Mouse (Mus musculus): Measurements from ENCODE around the gene Glmn. TPM values are rescaled to one million over a fixed set of nuclear protein-coding genes. Genes with fewer than 3 reads are reported as not detected.
A peak's percentile ranks its signal among the peaks of the same experiment; 100 is the strongest.

Gene Glmn
- polyA plus RNA-seq (2012; ENCODE audit: insufficient read depth, low replicate concordance) = 0.46 TPM in 1 of 2 replicates, not detected in the other

- peaks cover 42% of the 10 kb centered on the region for H3K36me3 ChIP-seq (replicated peaks; ENCODE audit: low read length)
- peak within 1 kb of the TSS; percentile 92 for H3K4me3 ChIP-seq (replicated peaks)
- no peaks in the 10 kb centered on the region for H3K27me3 ChIP-seq (replicated peaks)
- H3K4me1 ChIP-seq = peaks cover 25% of the 10 kb centered on the region
- TF ChIP-seq FLI1 (IDR thresholded peaks at IDR 0.05; ENCODE audit: low read length) (no peak), GATA1 (IDR thresholded peaks at IDR 0.05; ENCODE audit: borderline replicate concordance, low read length) (no peak)
- no peaks in the 10 kb centered on the region for H3K9me3 ChIP-seq
Observed at GRCm38 (mm10) chr5:107597301-107598077, at the start of gene Glmn, which contains the start of gene Rpap2. Glmn (minus strand) TSS chr5:107597888. Rpap2 (plus strand) TSS chr5:107597373.

- no peaks in the 10 kb centered on the region for H3K9me3 ChIP-seq
- no peak for TF ChIP-seq FLI1 (IDR thresholded peaks at IDR 0.05; ENCODE audit: low read length)
- TF ChIP-seq GATA1 (IDR thresholded peaks at IDR 0.05; ENCODE audit: borderline replicate concordance, low read length) = no peak
- peaks cover 57% of the 10 kb centered on the region for H3K36me3 ChIP-seq (replicated peaks; ENCODE audit: low read length)
- H3K27me3 ChIP-seq (replicated peaks) = no peaks in the 10 kb centered on the region
- no peak overlapping the region for H3K4me3 ChIP-seq (replicated peaks)
- peaks cover 24% of the 10 kb centered on the region for H3K4me1 ChIP-seq
Observed at GRCm38 (mm10) chr5:107645935-107646334, 48.2 kb upstream of the Glmn start.

- Histone ChIP-seq H3K27me3 (replicated peaks) (no peaks in the 10 kb centered on the region), H3K4me1 (peaks cover 10% of the 10 kb centered on the region), H3K4me3 (replicated peaks) (no peak overlapping the region), H3K9me3 (no peaks in the 10 kb centered on the region), H3K36me3 (replicated peaks; ENCODE audit: low read length) (peaks cover 63% of the 10 kb centered on the region)
- TF ChIP-seq GATA1 (IDR thresholded peaks at IDR 0.05; ENCODE audit: borderline replicate concordance, low read length) (no peak), FLI1 (IDR thresholded peaks at IDR 0.05; ENCODE audit: low read length) (no peak)
Observed at GRCm38 (mm10) chr5:107644595-107644994, 46.9 kb upstream of the Glmn start.

- peaks cover 3% of the 10 kb centered on the region; the same call in 1 of the 2 replicates for H3K4me1 ChIP-seq
- peaks cover 80% of the 10 kb centered on the region for H3K36me3 ChIP-seq (replicated peaks; ENCODE audit: low read length)
- no peaks in the 10 kb centered on the region for H3K9me3 ChIP-seq
- TF ChIP-seq FLI1 (IDR thresholded peaks at IDR 0.05; ENCODE audit: low read length) (no peak), GATA1 (IDR thresholded peaks at IDR 0.05; ENCODE audit: borderline replicate concordance, low read length) (no peak)
- H3K4me3 ChIP-seq (replicated peaks) = no peak overlapping the region
- no peaks in the 10 kb centered on the region for H3K27me3 ChIP-seq (replicated peaks)
Observed at GRCm38 (mm10) chr5:107638366-107638765, 40.7 kb upstream of the Glmn start.

GRCm38 (mm10) chr5:107637106-107637505 is 39.4 kb upstream of the Glmn start:
- TF ChIP-seq FLI1 (IDR thresholded peaks at IDR 0.05; ENCODE audit: low read length) (no peak), GATA1 (IDR thresholded peaks at IDR 0.05; ENCODE audit: borderline replicate concordance, low read length) (no peak)
- Histone ChIP-seq H3K9me3 (no peaks in the 10 kb centered on the region), H3K36me3 (replicated peaks; ENCODE audit: low read length) (peaks cover 73% of the 10 kb centered on the region), H3K4me3 (replicated peaks) (no peak overlapping the region), H3K4me1 (peaks cover 3% of the 10 kb centered on the region; the same call in 1 of the 2 replicates), H3K27me3 (replicated peaks) (no peaks in the 10 kb centered on the region)

GRCm38 (mm10) chr5:107633651-107634050 is 36.0 kb upstream of the Glmn start:
- no peak overlapping the region for H3K4me3 ChIP-seq (replicated peaks)
- H3K27me3 ChIP-seq (replicated peaks) = no peaks in the 10 kb centered on the region
- TF ChIP-seq FLI1 (IDR thresholded peaks at IDR 0.05; ENCODE audit: low read length) (no peak), GATA1 (IDR thresholded peaks at IDR 0.05; ENCODE audit: borderline replicate concordance, low read length) (no peak)
- no peaks in the 10 kb centered on the region for H3K9me3 ChIP-seq
- H3K36me3 ChIP-seq (replicated peaks; ENCODE audit: low read length) = peaks cover 71% of the 10 kb centered on the region
- H3K4me1 ChIP-seq = peaks cover 3% of the 10 kb centered on the region; the same call in 1 of the 2 replicates

- peaks cover 81% of the 10 kb centered on the region for H3K36me3 ChIP-seq (replicated peaks; ENCODE audit: low read length)
- no peak for TF ChIP-seq FLI1 (IDR thresholded peaks at IDR 0.05; ENCODE audit: low read length)
- H3K4me3 ChIP-seq (replicated peaks) = no peak overlapping the region
- H3K9me3 ChIP-seq = no peaks in the 10 kb centered on the region
- H3K4me1 ChIP-seq = no peaks in the 10 kb centered on the region
- H3K27me3 ChIP-seq (replicated peaks) = no peaks in the 10 kb centered on the region
Observed at GRCm38 (mm10) chr5:107621327-107621726, 23.6 kb upstream of the Glmn start.

GRCm38 (mm10) chr5:107617986-107618385 is 20.3 kb upstream of the Glmn start:
- TF ChIP-seq FLI1 (IDR thresholded peaks at IDR 0.05; ENCODE audit: low read length) = no peak
- no peak for TF ChIP-seq GATA1 (IDR thresholded peaks at IDR 0.05; ENCODE audit: borderline replicate concordance, low read length)
- Histone ChIP-seq H3K36me3 (replicated peaks; ENCODE audit: low read length) (peaks cover 95% of the 10 kb centered on the region), H3K4me3 (replicated peaks) (no peak overlapping the region), H3K4me1 (no peaks in the 10 kb centered on the region), H3K27me3 (replicated peaks) (no peaks in the 10 kb centered on the region), H3K9me3 (no peaks in the 10 kb centered on the region)

- no peak overlapping the region for H3K4me3 ChIP-seq (replicated peaks)
Observed at GRCm38 (mm10) chr5:107611224-107611623, 13.5 kb upstream of the Glmn start.

GRCm38 (mm10) chr5:107598380-107598779 is 692 bp upstream of the Glmn start:
- Histone ChIP-seq H3K36me3 (replicated peaks; ENCODE audit: low read length) (peaks cover 42% of the 10 kb centered on the region), H3K27me3 (replicated peaks) (no peaks in the 10 kb centered on the region), H3K9me3 (no peaks in the 10 kb centered on the region), H3K4me1 (peaks cover 33% of the 10 kb centered on the region), H3K4me3 (replicated peaks) (peak overlapping the region; percentile 92)
- TF ChIP-seq GATA1 (IDR thresholded peaks at IDR 0.05; ENCODE audit: borderline replicate concordance, low read length) = no peak
- no peak for TF ChIP-seq FLI1 (IDR thresholded peaks at IDR 0.05; ENCODE audit: low read length)

More at GRCm38 (mm10) chr5:107611224-107611623, 13.5 kb upstream of the Glmn start:
- no peaks in the 10 kb centered on the region for H3K9me3 ChIP-seq
- H3K36me3 ChIP-seq (replicated peaks; ENCODE audit: low read length) = peaks cover 74% of the 10 kb centered on the region
- no peaks in the 10 kb centered on the region; the same call in 1 of the 2 replicates for H3K4me1 ChIP-seq
- no peaks in the 10 kb centered on the region for H3K27me3 ChIP-seq (replicated peaks)
- TF ChIP-seq FLI1 (IDR thresholded peaks at IDR 0.05; ENCODE audit: low read length) = no peak
- TF ChIP-seq GATA1 (IDR thresholded peaks at IDR 0.05; ENCODE audit: borderline replicate concordance, low read length) = no peak
